Mouse (Mus musculus) embryo, embryonic 11.5 days (tissue): ENCODE measurements around the gene Olfr517.

Experiments
- DNase-seq: peaks from one replicate; pipeline ENCODE4 v3.0.0-alpha.2; 2012; ENCODE audit warnings: low read depth, low spot score

Olfr517 gene

DNA sequence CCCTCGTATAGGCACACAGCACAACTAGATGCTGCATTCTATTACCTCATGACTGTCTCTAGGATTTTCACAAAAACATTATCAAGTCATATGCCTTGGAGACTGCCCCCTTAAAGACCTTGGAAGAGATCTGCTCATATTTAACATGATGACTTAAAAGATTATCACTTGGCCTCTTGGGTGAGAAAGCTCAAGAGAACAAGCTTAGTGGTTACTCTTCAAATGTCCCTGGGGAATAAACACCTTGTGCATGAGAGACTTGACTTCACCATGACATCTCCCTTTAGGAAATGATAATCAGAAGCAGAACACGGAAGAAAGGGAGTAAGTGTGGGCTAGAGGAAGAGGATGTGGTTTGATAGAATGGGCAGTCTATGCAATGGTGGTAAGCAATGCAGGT is at the start of gene Olfr517:
Gene Olfr517, minus strand, starts transcription at position 101 of the 400 bp plus-strand sequence.
- no peak for DNase-seq

DNA sequence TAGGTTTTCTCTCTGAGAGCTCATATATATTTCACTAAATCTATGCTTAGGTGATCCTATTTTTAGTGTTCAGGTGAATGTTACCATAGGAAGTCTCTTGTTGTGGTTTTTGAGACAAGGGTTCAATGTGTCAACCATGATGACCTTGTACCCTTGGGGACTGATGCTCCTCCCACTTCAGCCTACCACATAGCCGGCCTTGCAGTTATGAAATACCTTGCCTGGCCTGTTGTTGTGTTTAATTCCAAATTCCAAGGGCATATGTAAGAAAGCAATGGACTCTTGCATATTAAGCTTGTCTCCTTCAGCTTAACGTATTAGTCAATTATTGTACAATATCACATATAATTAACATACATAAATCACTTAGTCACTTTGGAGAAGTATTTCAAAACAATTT is 31.8 kb upstream of the Olfr517 start:
- DNase-seq = no peak

DNA sequence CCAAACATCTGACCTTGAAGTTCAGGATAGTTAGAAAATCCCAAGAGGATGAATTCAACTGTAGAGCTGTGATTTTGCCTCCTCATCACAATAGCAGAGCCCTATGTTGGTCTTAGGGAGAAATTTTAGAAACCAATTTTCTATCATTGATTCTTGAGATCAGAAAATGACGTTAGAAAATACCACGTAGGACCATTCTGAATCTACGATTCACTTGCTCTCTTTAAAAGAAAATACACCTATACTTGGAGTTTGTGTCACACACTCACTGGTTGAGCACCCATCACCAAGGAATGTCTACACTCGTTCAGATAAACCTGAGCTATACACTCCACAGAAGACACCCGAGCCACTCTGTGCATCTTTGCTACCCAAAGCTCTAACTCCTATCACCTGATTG is 22.1 kb upstream of the Olfr517 start, which contains the start of gene Olfr519:
Gene Olfr519, minus strand, starts transcription at position 101 of the 400 bp plus-strand sequence.
- DNase-seq = no peak

DNA sequence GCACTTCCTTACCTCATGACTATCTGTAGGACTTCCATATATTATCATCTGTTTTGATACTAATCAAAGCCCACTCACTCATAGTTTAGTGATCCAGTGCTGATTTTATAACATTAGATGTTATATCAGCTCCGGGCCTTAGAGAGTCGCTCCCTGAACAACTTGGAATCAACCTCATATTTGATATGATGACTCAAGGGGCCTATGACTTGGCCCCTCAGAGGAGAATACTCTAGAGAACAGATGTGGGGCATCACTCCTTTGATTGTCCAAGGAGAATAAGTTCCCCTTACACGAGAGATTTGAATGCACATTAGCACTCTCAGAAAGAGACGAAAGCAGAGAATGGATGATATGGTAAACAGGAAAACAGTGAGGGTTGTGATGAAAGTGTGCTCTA is 12.7 kb upstream of the Olfr517 start, which contains the start of gene Olfr518:
Gene Olfr518, minus strand, starts transcription at position 101 of the 400 bp plus-strand sequence.
- no peak for DNase-seq

DNA sequence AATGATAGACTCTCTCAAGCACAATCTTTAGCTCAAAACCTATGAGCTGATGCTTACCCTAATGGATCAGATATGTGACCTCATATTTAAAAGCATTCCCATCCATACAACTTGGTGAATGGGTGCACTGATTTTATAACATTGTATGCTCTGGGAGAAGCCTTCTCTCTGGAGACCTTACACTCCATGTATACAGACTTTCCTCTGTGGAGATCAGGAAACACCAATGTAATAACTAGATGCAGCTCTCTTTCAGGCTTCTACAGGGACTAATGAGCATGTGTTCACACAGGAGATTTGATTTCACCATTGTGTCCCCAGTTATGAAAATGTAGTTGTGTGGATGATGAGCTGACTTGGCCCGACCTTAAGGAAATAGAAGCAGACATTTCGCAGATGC is 21.8 kb downstream of the Olfr517 start, which contains the start of gene Olfr516:
Gene Olfr516, minus strand, starts transcription at position 101 of the 400 bp plus-strand sequence.
- DNase-seq = no peak

DNA sequence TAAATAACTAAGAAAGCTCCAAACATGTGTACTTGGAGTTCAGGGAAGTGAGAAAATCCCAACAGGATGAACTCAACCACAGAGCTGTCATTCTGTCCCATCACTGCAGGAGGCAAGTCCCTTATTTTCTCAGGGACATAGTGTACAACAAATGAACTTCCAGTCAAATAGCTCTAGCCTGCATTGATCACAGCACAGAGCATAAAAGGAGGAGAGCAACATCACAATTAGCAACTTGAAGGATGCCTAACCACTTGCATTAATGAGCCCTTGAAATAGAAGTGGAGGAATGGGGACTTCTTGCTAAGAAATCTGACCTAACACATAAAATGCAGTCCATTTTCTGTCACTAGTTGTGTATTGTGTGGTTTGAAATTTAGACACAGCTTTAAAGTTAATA is 46.3 kb downstream of the Olfr517 start, which contains the start of gene Olfr514:
Gene Olfr514, minus strand, starts transcription at position 101 of the 400 bp plus-strand sequence.
- no peak for DNase-seq
